Mouse (Mus musculus) heart, adult 2 months (tissue): Measurements from ENCODE around the gene Krtap4-6.

Experiments
- EP300 ChIP-seq: fragments of 200-500 bp; IDR thresholded peaks from 2 replicates; pipeline ENCODE4 v1.6.1; 2011; ENCODE audit warnings: low read depth, low read length, control low read depth; ENCODE audit not compliant: insufficient read depth
- POLR2A ChIP-seq: fragments of 200-500 bp; IDR thresholded peaks from 2 replicates; pipeline ENCODE4 v1.6.1; 2011; ENCODE audit warnings: mild to moderate bottlenecking, low read depth, low read length, control low read depth; ENCODE audit not compliant: insufficient read depth

- TF ChIP-seq EP300 (no peak), POLR2A (no peak)
Observed at GRCm38 (mm10) chr11:99646444-99646843, 19.3 kb downstream of the Krtap4-6 start.
